Mouse (Mus musculus): ENCODE measurements around the gene Me3.

- TF ChIP-seq CTCF (IDR thresholded peaks at IDR 0.05; ENCODE audit: borderline replicate concordance, control insufficient read depth, extremely low read depth, insufficient read depth, low read length, poor library complexity) (no peak), POLR2A (IDR thresholded peaks at IDR 0.05; ENCODE audit: control insufficient read depth, extremely low read depth, insufficient read depth, low read length, poor library complexity) (no peak)
Measured at GRCm38 (mm10) chr7:89640533-89640932, 8.3 kb downstream of the Me3 start.

Data from thymus, adult 2 months (tissue).